Mouse (Mus musculus): ENCODE data around the gene Obox2.
"Not testable (repeated sequence)": the region's sequence is repeated elsewhere in the genome, so short reads cannot be mapped to it uniquely, and the experiment has no call there.

The Obox2 gene

GRCm38 (mm10) chr7:15388421-15388998 lies at the start of gene Obox2, which contains the start of gene Obox1:
Gene Obox2, plus strand, starts transcription at chr7:15388721.
Gene Obox1, plus strand, starts transcription at chr7:15388948.
- DNase-seq: not testable (repeated sequence)

- not testable (repeated sequence) for DNase-seq
These were observed 10.8 kb downstream of the Obox2 start for GRCm38 (mm10) chr7:15399147-15399874.

GRCm38 (mm10) chr7:15406816-15407215 lies 18.3 kb downstream of the Obox2 start:
- not testable (repeated sequence) for DNase-seq

GRCm38 (mm10) chr7:15418046-15418445 lies 29.5 kb downstream of the Obox2 start:
- not testable (repeated sequence) for DNase-seq

GRCm38 (mm10) chr7:15425537-15425936 lies 37.0 kb downstream of the Obox2 start:
- not testable (repeated sequence) for DNase-seq

All from right cerebral cortex, postnatal 25 days (tissue).